Mouse (Mus musculus): ENCODE measurements around the gene Afap1l2. TPM values are rescaled to one million over a fixed set of nuclear protein-coding genes. Genes with fewer than 3 reads are reported as not detected.
A peak's percentile ranks its signal among the peaks of the same experiment; 100 is the strongest.

Afap1l2 gene
- total and polyA plus RNA-seq, 2 experiments from 2014 or later = 10.1 to 12.7 TPM

DNA sequence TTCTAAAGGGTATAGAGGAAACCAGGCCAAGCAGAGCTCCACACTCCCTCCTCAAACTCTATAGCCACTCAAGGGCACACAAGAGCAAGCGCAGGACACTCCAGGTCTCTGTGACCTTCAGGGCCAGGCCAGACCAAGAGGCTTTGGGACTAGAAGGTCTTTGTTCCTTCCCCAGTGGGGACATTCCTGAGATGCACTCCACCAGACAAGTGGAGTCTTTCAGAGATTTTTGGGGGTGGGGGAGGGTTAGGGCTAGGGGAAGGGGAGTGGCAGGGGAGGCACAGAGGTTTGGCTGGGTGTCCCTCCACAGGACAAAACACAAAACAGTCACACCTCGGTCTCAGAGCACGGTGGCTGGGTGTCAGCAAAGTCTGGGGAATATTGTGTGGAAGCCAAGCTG lies 48.4 kb downstream of the Afap1l2 start:
- no peaks in the 10 kb centered on the region for H3K27me3 ChIP-seq (ENCODE audit: insufficient read depth, low read length)
- no peak overlapping the region for H3K4me2 ChIP-seq (ENCODE audit: low read depth)
- H3K27ac ChIP-seq (ENCODE audit: low read depth, low read length) = no peak overlapping the region
- no peaks in the 10 kb centered on the region for H3K9me3 ChIP-seq (ENCODE audit: low read length)
- ATAC-seq = no peak
- H3K4me1 ChIP-seq (ENCODE audit: insufficient read depth) = no peaks in the 10 kb centered on the region
- DNase-seq = no peak
- no peak for TF ChIP-seq CTCF (IDR thresholded peaks at IDR 0.05; ENCODE audit: low read depth)
- 76% methylated on average over 3 of the region's 3 CpGs for WGBS
- H3K36me3 ChIP-seq (ENCODE audit: insufficient read depth) = no peaks in the 10 kb centered on the region
- no peak overlapping the region for H3K9ac ChIP-seq
- no peak overlapping the region for H3K4me3 ChIP-seq (ENCODE audit: low read depth, low read length)

DNA sequence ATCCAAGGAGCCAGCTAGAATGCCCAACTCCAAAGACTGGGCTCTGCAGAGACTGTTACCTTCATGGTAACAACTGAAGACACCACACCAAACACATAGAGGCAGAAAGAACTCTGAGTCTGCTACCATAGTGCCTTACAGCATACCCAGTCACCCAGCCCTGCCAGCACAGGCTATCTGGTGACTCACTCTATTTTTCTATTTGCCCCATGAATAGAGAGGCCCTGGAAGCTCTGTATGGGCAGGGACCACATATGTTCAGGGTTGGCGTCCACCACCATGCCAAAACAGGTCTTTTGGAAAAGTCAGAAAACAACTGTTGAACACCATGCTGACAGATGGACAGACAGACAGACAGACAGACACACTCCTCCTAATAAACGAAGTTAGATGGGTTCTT lies 49.0 kb downstream of the Afap1l2 start:
- DNase-seq (no peak), ATAC-seq (no peak)
- WGBS = 85% methylated on average over 2 of the region's 2 CpGs
- H3K4me1 ChIP-seq (ENCODE audit: insufficient read depth) = no peaks in the 10 kb centered on the region
- H3K27me3 ChIP-seq (ENCODE audit: insufficient read depth, low read length) = no peaks in the 10 kb centered on the region
- no peaks in the 10 kb centered on the region for H3K36me3 ChIP-seq (ENCODE audit: insufficient read depth)
- H3K9me3 ChIP-seq (ENCODE audit: low read length) = no peaks in the 10 kb centered on the region
- no peak overlapping the region for H3K4me3 ChIP-seq (ENCODE audit: low read depth, low read length)
- no peak overlapping the region for H3K27ac ChIP-seq (ENCODE audit: low read depth, low read length)
- TF ChIP-seq CTCF (IDR thresholded peaks at IDR 0.05; ENCODE audit: low read depth) = no peak
- H3K9ac ChIP-seq = no peak overlapping the region
- H3K4me2 ChIP-seq (ENCODE audit: low read depth) = no peak overlapping the region

DNA sequence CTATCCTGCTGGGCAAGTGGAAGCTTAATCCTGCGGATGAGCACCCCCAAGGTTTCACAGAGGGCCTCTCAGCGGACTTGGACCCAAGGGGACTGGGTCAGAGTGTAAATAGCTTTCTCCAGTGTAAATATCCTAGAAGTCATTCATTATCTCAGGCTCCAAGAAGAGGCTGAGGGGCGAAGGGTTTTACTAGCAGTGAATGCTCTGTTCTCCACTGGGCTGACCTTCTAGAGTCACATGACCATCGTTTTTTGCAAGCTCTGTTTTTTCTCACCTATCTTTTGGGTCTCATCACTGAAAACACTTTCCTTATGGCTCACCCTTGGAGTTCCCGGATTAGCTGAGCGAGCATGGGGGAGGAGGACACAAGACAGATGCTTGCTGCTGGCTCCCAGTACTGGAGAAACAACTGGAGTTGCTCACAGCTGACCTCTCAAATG lies 49.4 kb downstream of the Afap1l2 start:
- no peak for ATAC-seq
- H3K4me1 ChIP-seq (ENCODE audit: insufficient read depth) = no peaks in the 10 kb centered on the region
- H3K36me3 ChIP-seq (ENCODE audit: insufficient read depth) = no peaks in the 10 kb centered on the region
- DNase-seq = no peak
- no peak overlapping the region for H3K4me2 ChIP-seq (ENCODE audit: low read depth)
- WGBS = 66% methylated on average over 6 of the region's 6 CpGs
- no peak overlapping the region for H3K9ac ChIP-seq
- H3K27ac ChIP-seq (ENCODE audit: low read depth, low read length) = no peak overlapping the region
- TF ChIP-seq CTCF (IDR thresholded peaks at IDR 0.05; ENCODE audit: low read depth) = no peak
- H3K9me3 ChIP-seq (ENCODE audit: low read length) = no peaks in the 10 kb centered on the region
- H3K4me3 ChIP-seq (ENCODE audit: low read depth, low read length) = no peak overlapping the region
- H3K27me3 ChIP-seq (ENCODE audit: insufficient read depth, low read length) = no peaks in the 10 kb centered on the region

DNA sequence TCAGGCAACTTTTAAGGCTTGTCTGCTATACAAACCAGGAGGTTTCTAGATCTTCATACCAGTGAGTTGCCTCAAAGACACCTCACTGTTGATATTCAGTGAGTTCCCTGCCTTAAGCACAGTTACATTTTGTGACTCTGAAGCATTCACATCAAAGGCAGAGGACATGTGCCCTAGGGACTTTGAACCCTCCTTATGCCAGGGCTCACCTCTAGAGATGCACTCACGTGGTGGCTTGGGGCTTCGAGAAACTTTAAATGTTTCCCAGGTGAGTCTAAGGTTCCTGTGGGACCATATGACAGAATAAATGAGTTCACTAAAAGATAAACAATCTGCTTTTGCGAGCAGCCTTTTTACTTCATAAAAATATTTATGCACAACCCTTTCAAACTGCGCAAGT lies 50.0 kb downstream of the Afap1l2 start:
- 81% methylated on average over 4 of the region's 4 CpGs for WGBS
- H3K36me3 ChIP-seq (ENCODE audit: insufficient read depth) = no peaks in the 10 kb centered on the region

DNA sequence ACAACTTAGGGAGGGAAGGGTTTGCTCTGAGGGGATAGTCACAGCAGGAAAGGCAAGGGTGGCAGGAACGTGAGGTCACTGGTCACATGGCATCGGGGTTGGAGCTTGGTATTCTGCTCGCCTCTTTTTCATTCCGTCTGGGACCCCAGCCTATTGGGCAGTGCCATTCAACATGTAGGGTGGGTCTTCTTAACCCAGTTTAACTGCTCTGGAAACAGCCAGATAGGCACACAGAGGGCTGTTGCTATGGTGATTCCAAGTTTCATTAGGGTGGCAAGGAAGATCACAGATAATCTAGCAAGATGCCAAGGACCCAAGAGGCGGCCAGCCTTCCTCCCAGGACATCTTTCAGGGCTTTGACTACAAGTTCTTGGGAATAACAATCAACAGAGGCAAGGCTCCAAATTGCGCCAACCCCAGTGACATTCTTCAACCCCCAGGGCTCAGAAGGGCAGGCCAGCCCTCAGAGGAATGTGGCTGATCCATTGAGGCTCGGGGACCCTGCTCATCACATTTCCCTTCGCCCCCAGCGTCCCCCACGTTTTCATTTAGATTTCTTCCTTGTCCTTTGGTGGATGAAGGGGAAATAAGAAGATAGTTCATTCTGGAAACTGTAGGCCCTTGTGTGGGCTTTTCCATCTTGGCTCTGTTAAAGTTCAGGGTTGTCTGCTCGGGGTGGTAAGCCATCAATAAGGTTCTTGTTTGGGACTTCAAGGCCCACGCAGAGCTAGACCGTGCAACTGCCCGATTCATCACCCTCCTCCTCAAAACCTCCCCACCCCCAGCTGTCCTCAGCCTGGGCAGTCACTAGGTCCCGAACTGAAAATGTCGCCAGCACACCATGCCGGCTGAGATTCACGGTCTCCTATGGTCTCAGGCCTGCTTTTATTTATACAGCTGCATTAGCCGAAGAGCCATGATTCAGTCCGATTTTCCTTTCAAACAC lies 52.2 kb downstream of the Afap1l2 start:
- no peak overlapping the region for H3K4me2 ChIP-seq (ENCODE audit: low read depth)
- no peaks in the 10 kb centered on the region for H3K4me1 ChIP-seq (ENCODE audit: insufficient read depth)
- ATAC-seq = peak; percentile 62
- no peaks in the 10 kb centered on the region for H3K27me3 ChIP-seq (ENCODE audit: insufficient read depth, low read length)
- no peak overlapping the region for H3K27ac ChIP-seq (ENCODE audit: low read depth, low read length)
- H3K9ac ChIP-seq = no peak overlapping the region
- no peak overlapping the region for H3K4me3 ChIP-seq (ENCODE audit: low read depth, low read length)
- 77% methylated on average over 20 of the region's 20 CpGs for WGBS
- H3K9me3 ChIP-seq (ENCODE audit: low read length) = no peaks in the 10 kb centered on the region
- H3K36me3 ChIP-seq (ENCODE audit: insufficient read depth) = no peaks in the 10 kb centered on the region
- TF ChIP-seq CTCF (IDR thresholded peaks at IDR 0.05; ENCODE audit: low read depth) = no peak
- peak; percentile 10 for DNase-seq

More for the DNA sequence above, 50.0 kb downstream of the Afap1l2 start:
- H3K9ac ChIP-seq = no peak overlapping the region
- H3K9me3 ChIP-seq (ENCODE audit: low read length) = no peaks in the 10 kb centered on the region
- ATAC-seq (no peak), DNase-seq (no peak)
- H3K27ac ChIP-seq (ENCODE audit: low read depth, low read length) = no peak overlapping the region
- no peak for TF ChIP-seq CTCF (IDR thresholded peaks at IDR 0.05; ENCODE audit: low read depth)
- H3K4me1 ChIP-seq (ENCODE audit: insufficient read depth) = no peaks in the 10 kb centered on the region
- H3K4me3 ChIP-seq (ENCODE audit: low read depth, low read length) = no peak overlapping the region
- H3K4me2 ChIP-seq (ENCODE audit: low read depth) = no peak overlapping the region
- no peaks in the 10 kb centered on the region for H3K27me3 ChIP-seq (ENCODE audit: insufficient read depth, low read length)

DNA sequence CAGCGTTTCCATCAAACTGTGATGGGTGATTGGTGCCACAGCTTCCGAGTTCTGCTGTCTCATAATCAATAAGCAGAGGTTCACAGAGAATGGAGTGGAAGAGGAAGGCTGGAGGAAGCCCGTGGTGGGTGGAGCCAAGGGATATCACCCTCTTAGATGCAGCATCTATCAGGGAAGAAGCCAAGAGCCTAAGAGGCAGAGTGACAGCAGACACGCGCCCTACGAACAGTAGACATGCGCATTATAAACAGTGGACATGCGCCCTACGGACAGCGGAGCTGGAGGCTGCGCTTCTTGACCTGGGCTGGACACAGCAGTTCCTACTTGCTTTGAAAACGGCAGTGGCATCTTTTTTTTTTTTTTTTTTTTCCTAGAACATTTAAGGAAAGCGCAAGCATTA lies 53.2 kb downstream of the Afap1l2 start:
- no peak for TF ChIP-seq CTCF (IDR thresholded peaks at IDR 0.05; ENCODE audit: low read depth)
- no peak for DNase-seq
- Histone ChIP-seq H3K9me3 (ENCODE audit: low read length) (no peaks in the 10 kb centered on the region), H3K36me3 (ENCODE audit: insufficient read depth) (no peaks in the 10 kb centered on the region), H3K27me3 (ENCODE audit: insufficient read depth, low read length) (no peaks in the 10 kb centered on the region), H3K4me1 (ENCODE audit: insufficient read depth) (no peaks in the 10 kb centered on the region), H3K9ac (no peak overlapping the region), H3K27ac (ENCODE audit: low read depth, low read length) (no peak overlapping the region), H3K4me3 (ENCODE audit: low read depth, low read length) (no peak overlapping the region), H3K4me2 (ENCODE audit: low read depth) (no peak overlapping the region)
- WGBS = 93% methylated on average over 13 of the region's 13 CpGs
- ATAC-seq = no peak

DNA sequence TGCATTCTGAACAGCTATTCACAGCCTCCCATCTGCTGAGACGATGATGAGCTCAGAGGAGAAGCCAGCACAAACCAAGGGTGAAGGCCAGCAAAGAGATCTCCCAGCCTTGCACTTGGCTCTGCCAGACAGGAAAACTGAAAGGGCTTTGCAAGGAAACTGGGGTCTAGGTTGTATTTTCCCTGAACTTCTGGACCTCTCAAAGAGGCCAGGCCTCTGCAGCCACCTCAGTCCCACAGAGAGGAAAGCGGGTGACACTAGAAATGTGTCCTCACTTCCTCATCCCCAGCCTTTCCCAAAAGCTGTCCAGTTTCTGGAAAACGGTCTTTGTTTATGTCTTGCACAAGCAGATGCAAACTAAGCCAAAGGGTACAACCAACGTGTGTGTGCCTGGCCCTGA lies 54.2 kb downstream of the Afap1l2 start:
- no peak overlapping the region for H3K4me2 ChIP-seq (ENCODE audit: low read depth)
- H3K9ac ChIP-seq = no peak overlapping the region
- no peak overlapping the region for H3K4me3 ChIP-seq (ENCODE audit: low read depth, low read length)
- no peak for DNase-seq
- 77% methylated on average over 4 of the region's 4 CpGs for WGBS
- no peak overlapping the region for H3K27ac ChIP-seq (ENCODE audit: low read depth, low read length)
- H3K36me3 ChIP-seq (ENCODE audit: insufficient read depth) = no peaks in the 10 kb centered on the region
- no peaks in the 10 kb centered on the region for H3K9me3 ChIP-seq (ENCODE audit: low read length)
- no peaks in the 10 kb centered on the region for H3K27me3 ChIP-seq (ENCODE audit: insufficient read depth, low read length)
- ATAC-seq = no peak
- H3K4me1 ChIP-seq (ENCODE audit: insufficient read depth) = no peaks in the 10 kb centered on the region
- no peak for TF ChIP-seq CTCF (IDR thresholded peaks at IDR 0.05; ENCODE audit: low read depth)

All from forebrain, postnatal 0 days (tissue).